Mouse (Mus musculus) inflammation-experienced regulatory T-cells, adult 6 months (primary cell): ENCODE data around the gene Sox5. TPM values are rescaled to one million over a fixed set of nuclear protein-coding genes. Genes with fewer than 3 reads are reported as not detected.
A peak's percentile ranks its signal among the peaks of the same experiment; 100 is the strongest.
"Not testable (repeated sequence)": the region's sequence is repeated elsewhere in the genome, so short reads cannot be mapped to it uniquely, and the experiment has no call there.

Source experiments
- ATAC-seq: one replicate; pipeline ENCODE4 v1.8.0; 2017
- polyA plus RNA-seq, 3 experiments: library from polyadenylated mRNA; unstranded; fragments of 100-300 nt; shearing (Covaris generic); gene quantifications; one replicate each; pipeline ENCODE4 v1.2.1; 2017

Gene Sox5
- polyA plus RNA-seq, 3 experiments from 2014 or later: 0.27 TPM; not detected in 2

DNA sequence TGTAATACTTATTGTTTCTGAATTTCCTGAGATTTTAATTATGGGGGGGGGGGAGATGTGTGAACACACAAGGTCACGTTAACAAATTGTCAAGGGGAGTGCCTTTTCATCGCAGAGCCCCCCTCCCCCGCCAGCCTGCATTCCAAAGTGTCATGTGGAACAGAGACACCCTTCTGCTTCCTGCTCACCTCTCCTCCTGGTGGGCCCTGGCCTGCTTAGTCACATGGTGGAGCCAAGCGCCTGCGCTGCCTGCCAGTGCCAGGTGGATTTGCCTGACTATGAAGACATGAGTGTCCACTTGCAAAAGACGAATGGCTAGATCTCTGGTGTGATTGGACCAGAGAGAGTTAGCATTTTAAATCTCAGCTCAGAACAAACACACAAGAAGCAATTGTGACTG, 462.1 kb downstream of the Sox5 start:
- ATAC-seq: no peak

DNA sequence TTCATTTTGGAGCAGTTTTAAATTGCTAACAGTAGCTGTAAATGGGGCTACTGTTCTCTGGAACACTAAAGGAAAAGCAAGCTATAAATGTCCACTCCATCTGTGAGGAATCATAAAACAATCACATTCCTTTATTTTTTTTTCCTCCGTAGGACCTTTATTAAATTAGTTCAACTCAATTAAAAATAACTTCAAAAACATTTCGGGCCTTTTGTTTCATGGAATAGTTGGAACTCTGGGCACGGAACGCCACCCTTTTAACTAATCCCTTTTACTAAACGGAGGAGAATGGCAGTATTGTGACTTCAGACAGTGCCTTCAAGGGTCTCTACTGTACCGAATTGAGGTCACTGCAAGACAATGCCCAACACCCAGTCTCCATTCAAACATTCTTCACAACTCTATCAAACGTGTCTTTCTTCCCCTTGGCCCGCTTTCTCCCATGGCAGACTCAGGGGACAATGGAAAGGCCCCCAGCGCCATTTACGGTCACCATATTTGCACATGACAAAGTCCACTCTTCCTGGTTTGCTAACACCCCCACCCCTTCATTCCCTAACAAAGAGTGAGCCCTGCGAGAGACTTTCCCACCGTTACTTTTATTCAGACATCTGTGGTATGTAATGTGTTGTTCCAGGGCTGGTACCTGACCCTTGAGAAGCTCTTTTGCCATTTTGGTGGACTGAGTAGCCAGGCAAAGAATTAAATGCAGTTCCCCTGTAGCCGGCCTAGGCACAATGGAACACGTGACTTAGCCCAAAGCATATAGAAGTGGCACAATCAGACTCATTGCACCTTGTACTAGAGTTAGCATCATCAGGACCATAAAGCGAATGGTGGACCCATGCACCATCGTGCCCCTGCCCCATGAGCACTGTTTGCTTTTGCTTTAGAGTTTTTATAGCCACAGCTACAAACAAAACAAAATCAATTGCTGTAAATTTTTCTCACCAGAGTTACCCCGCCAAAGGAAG, 468.7 kb downstream of the Sox5 start:
- ATAC-seq: no peak

DNA sequence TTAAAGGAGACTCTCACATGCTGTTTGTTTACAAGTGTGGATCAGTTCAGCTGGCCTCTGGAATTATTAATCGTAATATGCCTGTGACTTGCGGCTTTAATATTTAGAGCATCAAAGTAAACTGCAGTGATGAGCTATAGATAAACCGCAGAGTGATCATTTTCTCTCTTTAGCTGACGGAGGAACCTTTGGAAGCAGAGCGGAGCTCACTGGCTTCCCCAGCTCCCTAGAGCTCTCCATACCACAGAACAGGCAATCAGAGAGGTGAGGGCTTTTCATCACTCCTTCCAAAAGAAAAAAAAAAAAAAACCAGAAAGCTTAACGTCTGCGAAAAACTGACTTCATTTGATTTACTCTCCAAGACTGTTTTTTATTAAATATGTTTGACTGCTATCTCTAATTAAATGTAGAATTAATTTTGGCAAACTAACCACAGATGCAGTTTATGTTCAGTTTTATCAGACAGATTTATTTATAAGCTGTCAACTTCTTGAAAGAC, 469.4 kb downstream of the Sox5 start:
- no peak for ATAC-seq

DNA sequence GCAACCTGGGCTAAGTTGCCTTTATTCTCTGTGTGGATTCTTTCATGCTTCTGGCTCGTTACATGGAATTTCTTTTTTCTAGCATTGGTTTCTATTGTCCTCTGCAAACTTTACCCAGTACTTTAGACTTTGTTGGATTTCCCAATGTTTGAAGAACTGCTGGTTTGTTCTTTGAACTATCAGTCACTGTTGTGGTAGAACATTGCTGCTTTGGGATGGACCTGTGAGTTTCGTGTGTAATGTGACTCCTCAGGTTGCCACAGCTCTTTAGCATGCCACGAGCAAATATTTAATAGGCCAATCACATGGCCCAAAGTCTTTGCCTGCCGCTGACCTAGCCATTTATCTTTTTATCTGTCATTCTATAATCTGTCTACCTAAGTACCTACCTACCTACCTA, 470.0 kb downstream of the Sox5 start:
- no peak for ATAC-seq

GRCm38 (mm10) chr6:144309171-144309570, 472.6 kb downstream of the Sox5 start:
- no peak for ATAC-seq

DNA sequence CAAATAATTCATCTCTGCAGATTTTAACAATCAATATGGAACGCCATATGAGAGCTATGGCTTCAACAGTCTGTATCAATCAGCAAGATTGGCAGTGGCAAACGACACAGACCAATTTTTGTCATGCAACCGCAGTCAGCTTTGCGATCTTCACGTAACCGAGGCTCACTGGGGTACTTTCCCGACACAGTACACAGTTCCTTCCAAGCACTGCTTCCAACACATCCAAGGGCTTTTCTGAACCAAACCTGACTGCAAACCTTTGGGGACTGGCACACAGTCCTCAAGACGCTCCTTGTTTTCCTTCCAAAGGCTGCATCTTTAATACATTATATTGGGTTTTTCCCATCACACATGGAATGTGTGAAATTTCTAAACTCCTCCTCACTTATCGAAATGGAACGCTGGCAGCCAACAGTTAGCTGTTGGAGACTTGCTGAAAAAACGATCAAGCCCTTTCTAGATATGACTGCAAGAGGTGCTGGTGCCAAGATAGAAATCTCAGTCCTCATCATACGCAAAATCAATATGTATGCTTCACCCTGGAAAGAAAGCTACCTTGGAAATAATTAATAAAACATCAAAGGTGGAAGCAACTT, 474.1 kb downstream of the Sox5 start:
- ATAC-seq: no peak

GRCm38 (mm10) chr6:144302823-144303222, 479.0 kb downstream of the Sox5 start:
- ATAC-seq: no peak

- no peak for ATAC-seq
Observed at GRCm38 (mm10) chr6:144301082-144301481, 480.7 kb downstream of the Sox5 start.

DNA sequence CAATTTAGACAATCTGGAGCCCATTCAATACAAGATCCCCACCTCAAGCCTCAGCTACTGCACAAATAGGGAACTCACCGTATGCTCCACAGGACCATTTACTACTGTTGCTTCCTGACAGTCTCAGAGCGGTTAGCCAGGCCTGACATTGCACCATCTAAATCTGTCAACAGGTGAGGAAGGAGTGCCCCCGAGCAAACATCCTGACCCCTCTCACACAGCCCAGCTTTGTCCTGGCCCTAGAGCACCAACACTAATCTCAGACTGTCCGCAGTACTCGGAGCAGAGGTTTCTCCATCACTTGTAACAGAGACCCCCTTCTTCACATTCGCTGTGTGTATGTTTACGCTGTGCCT, 482.3 kb downstream of the Sox5 start:
- ATAC-seq: no peak

DNA sequence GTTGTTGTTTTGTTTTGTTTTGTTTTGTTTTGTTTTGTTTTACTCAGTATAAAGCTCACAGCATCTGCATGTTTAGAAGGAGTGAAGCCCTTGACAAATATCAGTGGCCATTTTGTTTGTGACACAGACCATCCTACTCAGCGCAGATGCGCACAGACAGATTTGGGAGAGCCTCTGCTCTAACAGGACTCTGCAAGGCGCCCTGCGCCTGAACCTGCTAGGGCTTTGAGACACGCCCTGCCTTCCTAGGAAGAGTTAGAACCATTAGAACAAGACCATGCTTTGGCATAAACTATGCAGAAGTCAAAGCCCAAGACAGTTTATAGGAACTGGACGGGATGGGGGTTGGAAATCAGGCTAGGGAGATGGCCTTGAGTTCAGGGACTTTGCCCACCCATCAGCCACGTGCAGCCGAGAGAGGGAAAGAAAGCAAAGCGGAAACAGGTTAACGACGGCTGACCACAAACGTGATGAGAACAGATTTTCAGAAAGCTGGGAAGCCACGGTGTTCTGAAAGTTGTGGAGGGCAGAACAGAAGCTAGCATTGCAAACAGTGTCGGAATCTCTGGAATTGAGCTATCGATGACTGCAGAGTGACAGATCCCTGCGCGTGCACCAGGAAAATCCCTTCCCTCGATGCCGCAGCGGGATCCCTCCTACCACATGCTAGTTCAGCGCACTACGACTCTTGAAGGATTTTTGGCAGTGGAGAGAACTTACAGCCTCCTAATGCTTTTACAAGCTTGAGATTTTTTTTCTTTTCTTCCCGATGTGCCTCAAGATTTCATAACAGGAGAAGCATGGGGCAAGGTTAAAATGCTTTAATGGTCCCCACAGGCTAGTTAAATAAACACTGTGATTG, 482.9 kb downstream of the Sox5 start:
- no peak for ATAC-seq

DNA sequence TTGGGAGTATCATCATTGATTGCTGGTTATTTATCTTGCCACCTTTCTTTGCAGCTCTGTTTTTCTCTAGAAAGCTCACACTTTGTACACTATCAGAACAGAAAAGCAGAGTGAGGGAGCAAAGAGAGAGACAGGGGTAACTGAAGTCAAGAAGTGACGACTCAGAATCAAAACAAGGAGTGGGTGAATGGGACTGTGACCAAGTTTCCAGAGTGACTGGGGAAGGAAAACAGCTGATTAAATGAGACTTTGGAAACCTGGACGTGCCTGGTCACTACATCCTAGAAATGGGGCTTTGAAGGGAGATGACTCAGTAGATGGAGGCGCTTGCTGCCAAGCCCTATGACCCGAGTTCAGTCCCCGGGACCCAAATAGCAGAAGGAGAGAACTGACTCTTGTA, 483.9 kb downstream of the Sox5 start:
- no peak for ATAC-seq

GRCm38 (mm10) chr6:144297131-144297530, 484.6 kb downstream of the Sox5 start:
- ATAC-seq: no peak

DNA sequence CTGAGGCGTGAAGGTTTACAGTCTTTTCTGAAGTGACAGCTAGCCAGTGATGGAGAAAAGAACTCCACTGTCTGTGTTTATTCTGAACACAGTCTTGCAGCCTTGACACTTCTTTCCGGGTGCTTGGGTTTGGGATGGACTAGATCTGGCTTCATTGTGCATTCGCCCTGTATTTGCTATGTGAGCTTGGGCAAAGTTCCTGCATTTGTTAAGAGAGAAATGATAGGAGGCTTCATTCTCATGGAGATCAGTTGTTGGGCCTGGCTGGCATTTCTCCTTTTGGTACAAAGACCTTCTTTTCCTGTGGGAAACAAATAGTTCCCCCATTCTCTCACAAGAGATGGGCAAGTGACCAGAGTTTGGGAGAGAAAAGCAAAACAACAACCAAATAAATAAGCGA, 490.3 kb downstream of the Sox5 start:
- no peak for ATAC-seq

GRCm38 (mm10) chr6:144286122-144286521, 495.7 kb downstream of the Sox5 start:
- no peak for ATAC-seq

GRCm38 (mm10) chr6:144283191-144283590, 498.6 kb downstream of the Sox5 start:
- ATAC-seq: no peak

DNA sequence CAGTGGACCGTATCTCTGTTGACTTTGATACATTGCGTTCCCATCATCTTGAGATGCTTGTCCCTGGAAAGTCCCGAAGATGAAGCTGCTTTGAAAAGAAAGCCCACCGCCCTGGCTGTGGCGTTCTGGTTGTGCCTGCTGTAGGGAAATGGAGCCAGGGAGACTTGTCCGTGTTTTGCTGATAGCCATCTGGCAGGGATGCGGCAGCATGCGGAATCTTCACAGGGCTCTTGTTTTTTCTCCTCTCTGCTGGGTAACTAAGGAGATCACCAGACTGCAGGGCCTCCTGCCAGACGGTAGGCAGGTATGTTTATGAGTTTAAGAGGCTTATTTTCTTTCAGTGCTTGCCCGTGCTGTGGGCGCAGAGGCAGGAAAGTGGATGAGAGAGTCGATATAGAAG, 499.0 kb downstream of the Sox5 start:
- ATAC-seq: no peak

DNA sequence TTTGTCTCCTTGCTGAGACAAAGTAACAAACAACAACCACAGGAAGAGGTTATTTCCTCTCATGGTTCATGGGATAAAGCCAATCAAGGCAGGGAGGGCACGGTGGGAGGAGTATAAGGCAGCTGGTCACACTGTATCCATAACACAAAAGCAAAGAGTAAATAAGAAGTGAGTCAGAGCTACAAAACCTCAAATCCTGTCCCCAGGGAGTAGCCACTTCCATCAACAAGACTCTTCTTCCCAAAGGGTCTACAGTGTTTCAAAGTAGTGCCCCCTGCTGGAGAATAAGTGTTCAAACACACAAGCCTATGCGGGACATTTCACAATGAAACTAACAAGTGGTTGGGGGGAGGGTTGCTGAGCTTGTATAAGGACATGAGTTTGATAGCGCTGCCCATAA, 500.1 kb downstream of the Sox5 start:
- ATAC-seq: no peak

DNA sequence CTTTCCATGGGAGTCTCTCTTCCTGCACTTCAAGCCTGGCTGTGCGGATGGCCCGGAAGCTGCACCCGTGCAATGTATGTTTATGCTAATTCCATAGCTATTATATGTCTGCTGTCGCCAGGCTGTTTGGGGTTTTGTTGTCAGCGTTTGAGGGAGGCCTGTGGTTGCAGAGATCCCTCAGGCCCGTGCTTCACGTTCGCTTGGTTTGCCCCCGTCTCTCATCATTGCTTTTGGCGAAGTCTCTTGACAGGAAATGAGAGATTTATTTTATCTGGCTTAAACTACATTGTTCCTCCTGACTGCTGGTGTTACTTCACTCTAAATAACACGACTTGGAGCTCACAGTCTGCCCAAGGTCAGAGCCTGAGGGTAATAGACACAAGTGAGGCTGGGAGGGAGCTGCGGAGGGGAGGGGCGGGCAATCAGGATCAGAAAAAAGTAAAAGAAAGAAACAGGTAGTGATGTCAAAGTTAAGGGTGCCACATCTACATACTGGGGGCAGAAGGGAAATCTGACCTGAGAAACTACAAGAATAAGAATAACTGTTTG, 503.2 kb downstream of the Sox5 start:
- no peak for ATAC-seq

- not testable (repeated sequence) for ATAC-seq
Observed at GRCm38 (mm10) chr6:144273425-144273824, 508.4 kb downstream of the Sox5 start.

DNA sequence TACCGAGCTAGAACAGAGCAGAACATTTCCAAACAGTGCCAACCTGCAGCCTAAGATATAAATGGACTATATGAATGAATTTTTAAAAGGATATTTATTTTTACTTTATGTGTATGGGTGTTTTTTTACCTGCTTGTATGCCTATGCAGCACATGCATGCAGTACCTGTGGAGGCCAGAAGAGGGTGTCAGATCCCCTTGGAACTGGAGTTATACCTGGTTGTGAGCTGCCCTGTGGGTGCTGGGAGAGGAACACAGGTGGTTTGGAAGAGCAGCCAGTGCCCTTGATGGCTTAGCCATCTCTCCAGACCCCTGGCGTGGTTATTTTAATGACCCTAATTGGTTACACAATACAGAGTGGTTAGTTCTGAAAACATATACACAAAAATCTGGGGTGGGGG, 510.5 kb downstream of the Sox5 start:
- ATAC-seq: no peak

- ATAC-seq: no peak
Observed at GRCm38 (mm10) chr6:144270306-144270705, 511.5 kb downstream of the Sox5 start.

DNA sequence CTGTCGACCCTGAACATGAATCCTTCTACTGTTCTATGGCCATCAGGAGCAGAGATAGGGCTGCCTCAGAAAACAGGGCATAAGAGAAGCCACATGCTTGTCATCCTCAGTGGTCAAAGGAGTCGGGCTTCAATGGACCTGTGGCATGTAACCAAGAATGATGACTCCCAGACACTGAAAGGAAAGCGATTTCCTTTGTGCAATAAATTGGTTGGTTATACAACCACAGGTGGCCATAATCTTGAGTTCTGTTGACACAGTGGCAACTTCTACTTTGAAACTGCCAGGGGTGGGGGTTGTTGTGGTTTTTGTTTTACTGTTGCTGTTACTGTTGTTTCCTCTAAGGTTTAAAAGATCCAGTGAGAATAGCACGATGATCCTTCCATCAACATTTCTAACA, 512.1 kb downstream of the Sox5 start:
- ATAC-seq: no peak

- peak; percentile 80 for ATAC-seq
Observed at GRCm38 (mm10) chr6:144265752-144266151, 516.0 kb downstream of the Sox5 start.
